Mouse (Mus musculus): ENCODE results near the gene Slc29a4. TPM values are rescaled to one million over a fixed set of nuclear protein-coding genes. Genes with fewer than 3 reads are reported as not detected.

Slc29a4 gene
- polyA plus RNA-seq, 1 experiment from 2014 or later: 15.7 TPM

GRCm38 (mm10) chr5:142697742-142698141 is 5.4 kb downstream of the Slc29a4 start:
- H3K36me3 ChIP-seq: no peaks in the 10 kb centered on the region
- H3K9me3 ChIP-seq: no peaks in the 10 kb centered on the region
- peaks cover 23% of the 10 kb centered on the region for H3K27me3 ChIP-seq
- peaks cover 11% of the 10 kb centered on the region for H3K4me1 ChIP-seq
- ATAC-seq (ENCODE audit: insufficient number of reproducible peaks, insufficient read depth, low FRiP score, low TSS enrichment): no peak
- H3K4me3 ChIP-seq: no peak overlapping the region
- no peak overlapping the region for H3K27ac ChIP-seq
- no peak overlapping the region for H3K4me2 ChIP-seq (replicated peaks)
- H3K9ac ChIP-seq: no peak overlapping the region
- WGBS: 52% methylated on average over 2 of the region's 2 CpGs

GRCm38 (mm10) chr5:142700842-142701589 is 8.7 kb downstream of the Slc29a4 start:
- Histone ChIP-seq H3K4me3 (peak overlapping the region; percentile 59), H3K4me2 (replicated peaks) (peak overlapping the region; percentile 85; the same call in 1 of the 2 replicates), H3K9ac (no peak overlapping the region), H3K9me3 (no peaks in the 10 kb centered on the region), H3K36me3 (no peaks in the 10 kb centered on the region), H3K4me1 (peaks cover 15% of the 10 kb centered on the region), H3K27ac (no peak overlapping the region), H3K27me3 (peaks cover 28% of the 10 kb centered on the region)
- WGBS: 9% methylated on average over 15 of the region's 15 CpGs
- ATAC-seq (ENCODE audit: insufficient number of reproducible peaks, insufficient read depth, low FRiP score, low TSS enrichment): 0 out of 2 replicates have a peak, but pooled peaks have one; percentile 18

GRCm38 (mm10) chr5:142701651-142702510 is 9.6 kb downstream of the Slc29a4 start:
- peaks cover 15% of the 10 kb centered on the region for H3K4me1 ChIP-seq
- peaks cover 28% of the 10 kb centered on the region for H3K27me3 ChIP-seq

GRCm38 (mm10) chr5:142702511-142703138 is 10.3 kb downstream of the Slc29a4 start:
- peak overlapping the region; percentile 59 for H3K4me3 ChIP-seq
- ATAC-seq (ENCODE audit: insufficient number of reproducible peaks, insufficient read depth, low FRiP score, low TSS enrichment): no peak
- peak overlapping the region; percentile 57 for H3K9ac ChIP-seq
- no peak overlapping the region for H3K27ac ChIP-seq
- no peaks in the 10 kb centered on the region for H3K36me3 ChIP-seq
- H3K4me1 ChIP-seq: peaks cover 15% of the 10 kb centered on the region
- no peaks in the 10 kb centered on the region for H3K9me3 ChIP-seq
- H3K4me2 ChIP-seq (replicated peaks): peak overlapping the region; percentile 85
- WGBS: 23% methylated on average over 18 of the region's 18 CpGs
- peaks cover 28% of the 10 kb centered on the region for H3K27me3 ChIP-seq

More at GRCm38 (mm10) chr5:142701651-142702510, 9.6 kb downstream of the Slc29a4 start:
- Histone ChIP-seq H3K4me2 (replicated peaks) (peak overlapping the region; percentile 85), H3K36me3 (no peaks in the 10 kb centered on the region), H3K9me3 (no peaks in the 10 kb centered on the region), H3K27ac (no peak overlapping the region), H3K9ac (peak overlapping the region; percentile 57), H3K4me3 (peak overlapping the region; percentile 59)
- WGBS: under 1% methylated on average over 58 of the region's 72 CpGs
- ATAC-seq (ENCODE audit: insufficient number of reproducible peaks, insufficient read depth, low FRiP score, low TSS enrichment): peak; percentile 87

GRCm38 (mm10) chr5:142703569-142703968 is 11.3 kb downstream of the Slc29a4 start:
- no peak for ATAC-seq (ENCODE audit: insufficient number of reproducible peaks, insufficient read depth, low FRiP score, low TSS enrichment)
- H3K9ac ChIP-seq: no peak overlapping the region
- H3K4me2 ChIP-seq (replicated peaks): no peak overlapping the region
- H3K36me3 ChIP-seq: no peaks in the 10 kb centered on the region
- 89% methylated on average over 10 of the region's 10 CpGs for WGBS
- H3K27me3 ChIP-seq: peaks cover 25% of the 10 kb centered on the region
- no peak overlapping the region for H3K27ac ChIP-seq
- H3K9me3 ChIP-seq: no peaks in the 10 kb centered on the region
- H3K4me3 ChIP-seq: no peak overlapping the region
- peaks cover 15% of the 10 kb centered on the region for H3K4me1 ChIP-seq

- peaks cover 5% of the 10 kb centered on the region for H3K4me1 ChIP-seq
- WGBS: 92% methylated on average over 5 of the region's 5 CpGs
- no peaks in the 10 kb centered on the region for H3K9me3 ChIP-seq
- H3K27me3 ChIP-seq: 0 out of 2 replicates have a peak, but pooled peaks cover 5% of the 10 kb centered on the region
- no peak for ATAC-seq (ENCODE audit: insufficient number of reproducible peaks, insufficient read depth, low FRiP score, low TSS enrichment)
- no peak overlapping the region for H3K27ac ChIP-seq
- no peak overlapping the region for H3K4me2 ChIP-seq (replicated peaks)
- H3K4me3 ChIP-seq: no peak overlapping the region
- H3K36me3 ChIP-seq: peaks cover 9% of the 10 kb centered on the region; the same call in 1 of the 2 replicates
- no peak overlapping the region for H3K9ac ChIP-seq
Measured at GRCm38 (mm10) chr5:142707709-142708108, 15.4 kb downstream of the Slc29a4 start.

GRCm38 (mm10) chr5:142709436-142709835 is 17.1 kb downstream of the Slc29a4 start:
- Histone ChIP-seq H3K9me3 (no peaks in the 10 kb centered on the region), H3K27ac (no peak overlapping the region), H3K4me3 (no peak overlapping the region), H3K27me3 (no peaks in the 10 kb centered on the region), H3K36me3 (peaks cover 12% of the 10 kb centered on the region; the same call in 1 of the 2 replicates), H3K4me1 (no peaks in the 10 kb centered on the region), H3K4me2 (replicated peaks) (no peak overlapping the region), H3K9ac (no peak overlapping the region)
- 88% methylated on average over 7 of the region's 7 CpGs for WGBS
- no peak for ATAC-seq (ENCODE audit: insufficient number of reproducible peaks, insufficient read depth, low FRiP score, low TSS enrichment)

- Histone ChIP-seq H3K4me1 (no peaks in the 10 kb centered on the region), H3K9ac (no peak overlapping the region), H3K36me3 (peaks cover 12% of the 10 kb centered on the region; the same call in 1 of the 2 replicates), H3K27ac (no peak overlapping the region), H3K9me3 (no peaks in the 10 kb centered on the region), H3K4me2 (replicated peaks) (no peak overlapping the region), H3K27me3 (no peaks in the 10 kb centered on the region), H3K4me3 (no peak overlapping the region)
- WGBS: 83% methylated on average over 5 of the region's 5 CpGs
- ATAC-seq (ENCODE audit: insufficient number of reproducible peaks, insufficient read depth, low FRiP score, low TSS enrichment): no peak
Measured at GRCm38 (mm10) chr5:142712373-142712772, 20.1 kb downstream of the Slc29a4 start.

GRCm38 (mm10) chr5:142713966-142714365 is 21.7 kb downstream of the Slc29a4 start:
- no peak overlapping the region for H3K27ac ChIP-seq
- 89% methylated on average over 10 of the region's 10 CpGs for WGBS
- no peaks in the 10 kb centered on the region for H3K27me3 ChIP-seq
- no peaks in the 10 kb centered on the region; the same call in 1 of the 2 replicates for H3K4me1 ChIP-seq
- ATAC-seq (ENCODE audit: insufficient number of reproducible peaks, insufficient read depth, low FRiP score, low TSS enrichment): no peak
- H3K4me3 ChIP-seq: no peak overlapping the region
- no peak overlapping the region for H3K4me2 ChIP-seq (replicated peaks)
- no peak overlapping the region for H3K9ac ChIP-seq
- H3K36me3 ChIP-seq: peaks cover 12% of the 10 kb centered on the region; the same call in 1 of the 2 replicates
- H3K9me3 ChIP-seq: no peaks in the 10 kb centered on the region

- WGBS: 85% methylated on average over 9 of the region's 9 CpGs
- Histone ChIP-seq H3K4me3 (no peak overlapping the region), H3K4me2 (replicated peaks) (no peak overlapping the region), H3K4me1 (no peaks in the 10 kb centered on the region; the same call in 1 of the 2 replicates), H3K27me3 (no peaks in the 10 kb centered on the region), H3K36me3 (peaks cover 12% of the 10 kb centered on the region; the same call in 1 of the 2 replicates), H3K9me3 (no peaks in the 10 kb centered on the region), H3K27ac (no peak overlapping the region), H3K9ac (no peak overlapping the region)
- ATAC-seq (ENCODE audit: insufficient number of reproducible peaks, insufficient read depth, low FRiP score, low TSS enrichment): no peak
Measured at GRCm38 (mm10) chr5:142715059-142715458, 22.7 kb downstream of the Slc29a4 start.

- peaks cover 12% of the 10 kb centered on the region; the same call in 1 of the 2 replicates for H3K36me3 ChIP-seq
Measured at GRCm38 (mm10) chr5:142716056-142716455, 23.7 kb downstream of the Slc29a4 start.

More at GRCm38 (mm10) chr5:142716056-142716455, 23.7 kb downstream of the Slc29a4 start:
- WGBS: 78% methylated on average over 6 of the region's 6 CpGs
- Histone ChIP-seq H3K4me3 (no peak overlapping the region), H3K9ac (no peak overlapping the region), H3K27me3 (no peaks in the 10 kb centered on the region), H3K4me2 (replicated peaks) (no peak overlapping the region), H3K27ac (no peak overlapping the region), H3K9me3 (no peaks in the 10 kb centered on the region), H3K4me1 (no peaks in the 10 kb centered on the region; the same call in 1 of the 2 replicates)
- ATAC-seq (ENCODE audit: insufficient number of reproducible peaks, insufficient read depth, low FRiP score, low TSS enrichment): no peak

Measured in embryonic facial prominence, embryonic 12.5 days (tissue).